In the genomic region with DNA sequence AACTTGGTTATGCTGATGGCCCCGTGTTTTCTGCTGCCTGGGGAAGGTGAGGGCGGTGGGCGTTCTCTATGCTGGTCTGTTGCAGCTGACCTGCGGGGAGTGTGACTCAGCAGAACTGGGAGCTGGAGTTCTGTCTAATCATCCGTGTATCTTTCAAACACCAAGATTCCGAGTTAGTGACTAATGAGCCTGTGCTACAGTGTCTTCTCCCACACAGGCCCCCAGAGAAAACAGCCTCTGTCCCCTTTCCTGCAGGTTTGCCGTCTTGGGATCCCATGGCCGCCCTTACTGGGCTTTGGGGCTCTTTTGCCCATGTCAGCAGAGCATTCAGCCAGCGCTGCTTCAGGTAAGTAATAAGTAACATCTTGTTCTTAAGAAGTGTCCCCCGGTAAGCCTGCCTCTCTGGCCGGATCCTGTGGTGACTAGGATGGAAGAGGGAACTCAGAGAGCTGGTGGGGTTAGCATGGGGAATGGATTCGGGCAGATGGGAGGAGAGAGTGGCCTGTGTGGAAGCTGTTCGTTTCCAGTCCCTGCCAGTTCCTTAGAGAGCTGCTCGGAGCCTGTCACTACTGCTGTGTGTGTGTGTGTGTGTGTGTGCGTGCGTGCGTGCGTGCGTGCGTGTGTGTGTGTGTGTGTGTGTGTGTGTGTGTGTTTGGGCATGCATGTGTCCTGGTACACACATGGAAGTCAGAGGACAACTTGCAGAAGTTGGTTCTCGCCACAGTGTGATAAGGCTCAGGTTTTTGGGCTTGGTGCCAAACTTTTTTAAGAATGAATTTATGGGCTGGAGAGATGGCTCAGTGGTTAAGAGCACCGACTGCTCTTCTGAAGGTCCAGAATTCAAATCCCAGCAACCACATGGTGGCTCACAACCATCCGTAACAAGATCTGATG, we compare ENCODE assay signal across 13 mouse cellular contexts. TPM values are rescaled to one million over a fixed set of nuclear protein-coding genes. Genes with fewer than 3 reads are reported as not detected.
DNase-seq lines count a peak whose midpoint lies in the region; ATAC-seq and TF ChIP-seq lines count a peak whose summit lies in the region.
"Had no signal": no experiment of that assay in that cellular context is flagged by ENCODE, and none has a peak within 500 bp of the region (broad histone marks: within the 10 kb centered on the region; RNA-seq: fewer than 3 reads in every experiment).

No protein-coding gene starts in this region.

- H3K4me2 ChIP-seq in intestine, postnatal 0 days (replicated peaks; ENCODE audit: low read depth): no peak overlapping the region
- no peak overlapping the region for H3K4me2 ChIP-seq in intestine, embryonic 16.5 days (ENCODE audit: low read depth, low read length)
- H3K4me2 ChIP-seq in forebrain, embryonic 11.5 days (ENCODE audit: low read depth, low read length, severe bottlenecking): no peak overlapping the region
- H3K4me2 ChIP-seq: embryonic facial prominence, embryonic 15.5 days; hindbrain, embryonic 14.5 days; limb, embryonic 15.5 days had no signal

- no peak for TF ChIP-seq CTCF in intestine, postnatal 0 days (IDR thresholded peaks at IDR 0.05; ENCODE audit: low read depth)

- DNase-seq in MN1 (ENCODE audit: low spot score) (peak; percentile 54), adipocyte (ENCODE audit: low spot score) (no peak)
- peak; percentile 65 for DNase-seq in kidney, adult 9 months
- DNase-seq in spleen, postnatal 4 days (ENCODE audit: low spot score in 2 of 2): no peak
- no peak for DNase-seq in forebrain, embryonic 11.5 days (ENCODE audit: low spot score)
- DNase-seq: adrenal gland, postnatal 10 days; thymus, postnatal 25 days had no signal

- no peak for ATAC-seq in intestine, postnatal 0 days
- ATAC-seq in intestine, embryonic 16.5 days: no peak
- no peak for ATAC-seq in forebrain, embryonic 11.5 days (replicated peaks; ENCODE audit: low FRiP score)

- no peak overlapping the region for H3K27ac ChIP-seq in intestine, postnatal 0 days (ENCODE audit: low read depth, low read length)
- no peak overlapping the region for H3K27ac ChIP-seq in intestine, embryonic 16.5 days (ENCODE audit: low read length)
- no peak overlapping the region for H3K27ac ChIP-seq in forebrain, embryonic 11.5 days (ENCODE audit: low read depth, low read length)
- H3K27ac ChIP-seq: embryonic facial prominence, embryonic 15.5 days; hindbrain, embryonic 14.5 days; limb, embryonic 15.5 days had no signal

- H3K36me3 ChIP-seq in intestine, postnatal 0 days (ENCODE audit: control insufficient read depth, insufficient read depth): peaks cover 13% of the 10 kb centered on the region; the same call in 1 of the 2 replicates
- H3K36me3 ChIP-seq in intestine, embryonic 16.5 days (ENCODE audit: control insufficient read depth, insufficient read depth, low read length): peaks cover 4% of the 10 kb centered on the region; the same call in 1 of the 2 replicates
- H3K36me3 ChIP-seq in megakaryocyte, embryonic 14.5 days (replicated peaks; ENCODE audit: low read length): peaks cover 56% of the 10 kb centered on the region
- H3K36me3 ChIP-seq in forebrain, embryonic 11.5 days (ENCODE audit: control insufficient read depth, insufficient read depth, low read length): no peaks in the 10 kb centered on the region

- H3K27me3 ChIP-seq in intestine, postnatal 0 days (replicated peaks; ENCODE audit: control insufficient read depth, insufficient read depth, low read length): no peaks in the 10 kb centered on the region
- H3K27me3 ChIP-seq in intestine, embryonic 16.5 days (replicated peaks; ENCODE audit: control insufficient read depth, insufficient read depth, low read length): no peaks in the 10 kb centered on the region
- H3K27me3 ChIP-seq in megakaryocyte, embryonic 14.5 days (replicated peaks): no peaks in the 10 kb centered on the region
- H3K27me3 ChIP-seq in forebrain, embryonic 11.5 days (ENCODE audit: control insufficient read depth, insufficient read depth, low read length): no peaks in the 10 kb centered on the region
- H3K27me3 ChIP-seq: embryonic facial prominence, embryonic 15.5 days; limb, embryonic 15.5 days had no signal

- H3K4me1 ChIP-seq in intestine, postnatal 0 days (replicated peaks; ENCODE audit: control insufficient read depth, insufficient read depth, low read length): peaks cover 7% of the 10 kb centered on the region
- peaks cover 44% of the 10 kb centered on the region for H3K4me1 ChIP-seq in intestine, embryonic 16.5 days (ENCODE audit: control insufficient read depth, insufficient read depth, low read length)
- H3K4me1 ChIP-seq in megakaryocyte, embryonic 14.5 days: peaks cover 85% of the 10 kb centered on the region
- H3K4me1 ChIP-seq in forebrain, embryonic 11.5 days (replicated peaks; ENCODE audit: control insufficient read depth, insufficient read depth, low read length): no peaks in the 10 kb centered on the region

- H3K9me3 ChIP-seq in intestine, postnatal 0 days (ENCODE audit: control insufficient read depth): no peaks in the 10 kb centered on the region
- H3K9me3 ChIP-seq in intestine, embryonic 16.5 days (ENCODE audit: control insufficient read depth, low read length): no peaks in the 10 kb centered on the region
- H3K9me3 ChIP-seq in megakaryocyte, embryonic 14.5 days: no peaks in the 10 kb centered on the region
- H3K9me3 ChIP-seq in forebrain, embryonic 11.5 days (ENCODE audit: control insufficient read depth, low read length): no peaks in the 10 kb centered on the region
- H3K9me3 ChIP-seq: embryonic facial prominence, embryonic 15.5 days; limb, embryonic 15.5 days had no signal

- H3K9ac ChIP-seq in intestine, postnatal 0 days (ENCODE audit: low read depth, low read length): 0 out of 2 replicates have a peak overlapping the region, but pooled peaks have one; percentile 26
- H3K9ac ChIP-seq in intestine, embryonic 16.5 days (ENCODE audit: low read depth, low read length): no peak overlapping the region
- no peak overlapping the region for H3K9ac ChIP-seq in forebrain, embryonic 11.5 days (ENCODE audit: low read length)
- H3K9ac ChIP-seq: embryonic facial prominence, embryonic 15.5 days; hindbrain, embryonic 14.5 days; limb, embryonic 15.5 days had no signal

- no peak overlapping the region for H3K4me3 ChIP-seq in intestine, postnatal 0 days (ENCODE audit: low read depth, low read length)
- no peak overlapping the region for H3K4me3 ChIP-seq in intestine, embryonic 16.5 days (ENCODE audit: low read length)
- peak overlapping the region; percentile 79 for H3K4me3 ChIP-seq in megakaryocyte, embryonic 14.5 days (replicated peaks)
- no peak overlapping the region for H3K4me3 ChIP-seq in forebrain, embryonic 11.5 days (ENCODE audit: low read depth, low read length)
- H3K4me3 ChIP-seq: embryonic facial prominence, embryonic 15.5 days; limb, embryonic 15.5 days had no signal

- WGBS in intestine, postnatal 0 days: 67% methylated on average over 23 of the region's 23 CpGs
- WGBS in intestine, embryonic 16.5 days: 68% methylated on average over 23 of the region's 23 CpGs
- 80% methylated on average over 23 of the region's 23 CpGs for WGBS in forebrain, embryonic 11.5 days

RNA-seq across cellular contexts. Expression of a gene that starts 8.8 kb away (rescaled TPM):
- 22.6 and 24.7 TPM in 2 replicates for polyA plus RNA-seq in intestine, postnatal 0 days (2015; fragmentation: Nextera tagmentation; extraction: Ambion mirVana)
- polyA plus RNA-seq in intestine, embryonic 16.5 days (2015; fragmentation: Nextera tagmentation; extraction: Ambion mirVana): 31.7 and 31.9 TPM in 2 replicates
- 22.7 and 26.5 TPM in 2 replicates for polyA plus RNA-seq in megakaryocyte, embryonic 14.5 days (2012; ENCODE audit: insufficient read depth, low replicate concordance)
- polyA plus RNA-seq in forebrain, embryonic 11.5 days (2014; fragmentation: Nextera tagmentation; extraction: Ambion mirVana): 49.8 and 54.5 TPM in 2 replicates

RNA-seq across cellular contexts. Expression of a gene that starts 9.4 kb away (rescaled TPM):
- polyA plus RNA-seq in intestine, postnatal 0 days (2015; fragmentation: Nextera tagmentation; extraction: Ambion mirVana): 120 and 127 TPM in 2 replicates
- polyA plus RNA-seq in intestine, embryonic 16.5 days (2015; fragmentation: Nextera tagmentation; extraction: Ambion mirVana): 149 and 154 TPM in 2 replicates
- polyA plus RNA-seq in megakaryocyte, embryonic 14.5 days (2012; ENCODE audit: insufficient read depth, low replicate concordance): 106 and 372 TPM in 2 replicates
- polyA plus RNA-seq in forebrain, embryonic 11.5 days (2014; fragmentation: Nextera tagmentation; extraction: Ambion mirVana): 107 and 108 TPM in 2 replicates

RNA-seq across cellular contexts. Expression of a gene that starts 36.3 kb away (rescaled TPM):
- polyA plus RNA-seq in intestine, postnatal 0 days (2015; fragmentation: Nextera tagmentation; extraction: Ambion mirVana): not detected in 2 replicates
- 0.17 and 0.33 TPM in 2 replicates for polyA plus RNA-seq in intestine, embryonic 16.5 days (2015; fragmentation: Nextera tagmentation; extraction: Ambion mirVana)
- not detected in 2 replicates for polyA plus RNA-seq in megakaryocyte, embryonic 14.5 days (2012; ENCODE audit: insufficient read depth, low replicate concordance)
- polyA plus RNA-seq in forebrain, embryonic 11.5 days (2014; fragmentation: Nextera tagmentation; extraction: Ambion mirVana): 0.44 and 0.69 TPM in 2 replicates

RNA-seq across cellular contexts. Expression of a gene that starts 38.2 kb away (rescaled TPM):
- not detected in 2 replicates for polyA plus RNA-seq in intestine, postnatal 0 days (2015; fragmentation: Nextera tagmentation; extraction: Ambion mirVana)
- polyA plus RNA-seq in intestine, embryonic 16.5 days (2015; fragmentation: Nextera tagmentation; extraction: Ambion mirVana): 0.76 TPM in 1 of 2 replicates, not detected in the other
- 1.3 TPM in 1 of 2 replicates, not detected in the other for polyA plus RNA-seq in megakaryocyte, embryonic 14.5 days (2012; ENCODE audit: insufficient read depth, low replicate concordance)
- 0.55 and 0.99 TPM in 2 replicates for polyA plus RNA-seq in forebrain, embryonic 11.5 days (2014; fragmentation: Nextera tagmentation; extraction: Ambion mirVana)
- polyA plus RNA-seq: embryonic facial prominence, embryonic 15.5 days; hindbrain, embryonic 14.5 days; limb, embryonic 15.5 days had no signal

Comparison
In these comparisons a context has a peak if more than half of its experiments do, and no peak if none do; other contexts are left out.
1. DNase-seq: peak in MN1 (single experiment) and kidney, adult 9 months (single experiment); none in spleen, postnatal 4 days (0 of 2), adipocyte (single experiment) and forebrain, embryonic 11.5 days (single experiment).